Mouse (Mus musculus): ENCODE results near the gene Hpd. TPM values are rescaled to one million over a fixed set of nuclear protein-coding genes. Genes with fewer than 3 reads are reported as not detected.

Gene Hpd
- polyA plus RNA-seq, 1 experiment from 2014 or later, result not detected

- no peak overlapping the region for H3K27ac ChIP-seq (ENCODE audit: low read depth, low read length)
- H3K4me3 ChIP-seq (ENCODE audit: low read depth, low read length), result no peak overlapping the region
- H3K9me3 ChIP-seq (replicated peaks; ENCODE audit: control insufficient read depth, low read length), result no peaks in the 10 kb centered on the region
- no peak overlapping the region for H3K4me2 ChIP-seq
- H3K4me1 ChIP-seq (ENCODE audit: control insufficient read depth, insufficient read depth, low read length), result no peaks in the 10 kb centered on the region
- no peaks in the 10 kb centered on the region for H3K27me3 ChIP-seq (ENCODE audit: control insufficient read depth, insufficient read depth, low read length)
- no peak for ATAC-seq (replicated peaks; ENCODE audit: insufficient number of reproducible peaks, low FRiP score, low TSS enrichment)
- H3K9ac ChIP-seq (ENCODE audit: low read depth, low read length), result no peak overlapping the region
- H3K36me3 ChIP-seq (ENCODE audit: control insufficient read depth, insufficient read depth, low read length), result peaks cover 63% of the 10 kb centered on the region
- 96% methylated on average over 14 of the region's 15 CpGs for WGBS (ENCODE audit: insufficient replicate concordance)
Observed at GRCm38 (mm10) chr5:123159866-123160265, 22.7 kb downstream of the Hpd start.

DNA sequence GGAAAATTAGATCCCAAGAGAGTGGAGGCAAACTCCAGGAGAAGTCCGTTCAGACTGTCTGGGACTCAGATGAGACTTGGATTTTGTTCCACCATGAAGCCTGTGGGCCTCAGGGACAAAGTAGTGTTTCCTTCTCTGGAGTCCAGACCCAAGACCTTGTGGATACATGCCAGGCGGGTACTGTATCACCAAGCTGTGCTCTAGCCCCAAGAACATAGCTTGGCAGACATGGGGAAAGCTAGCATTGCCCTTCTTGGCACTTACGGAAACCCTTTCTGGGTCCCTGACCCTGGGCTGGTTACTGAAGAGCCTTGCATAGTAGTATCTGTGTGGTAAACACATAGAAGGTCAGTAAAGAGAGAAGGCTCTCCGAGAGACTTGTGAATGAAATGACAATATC is 23.1 kb downstream of the Hpd start:
- Histone ChIP-seq H3K4me3 (ENCODE audit: low read depth, low read length) (no peak overlapping the region), H3K4me1 (ENCODE audit: control insufficient read depth, insufficient read depth, low read length) (no peaks in the 10 kb centered on the region), H3K27me3 (ENCODE audit: control insufficient read depth, insufficient read depth, low read length) (no peaks in the 10 kb centered on the region), H3K9me3 (replicated peaks; ENCODE audit: control insufficient read depth, low read length) (no peaks in the 10 kb centered on the region), H3K4me2 (no peak overlapping the region), H3K27ac (ENCODE audit: low read depth, low read length) (no peak overlapping the region), H3K36me3 (ENCODE audit: control insufficient read depth, insufficient read depth, low read length) (peaks cover 65% of the 10 kb centered on the region), H3K9ac (ENCODE audit: low read depth, low read length) (no peak overlapping the region)
- WGBS (ENCODE audit: insufficient replicate concordance), result 87% methylated on average over 4 of the region's 4 CpGs
- ATAC-seq (replicated peaks; ENCODE audit: insufficient number of reproducible peaks, low FRiP score, low TSS enrichment), result no peak

DNA sequence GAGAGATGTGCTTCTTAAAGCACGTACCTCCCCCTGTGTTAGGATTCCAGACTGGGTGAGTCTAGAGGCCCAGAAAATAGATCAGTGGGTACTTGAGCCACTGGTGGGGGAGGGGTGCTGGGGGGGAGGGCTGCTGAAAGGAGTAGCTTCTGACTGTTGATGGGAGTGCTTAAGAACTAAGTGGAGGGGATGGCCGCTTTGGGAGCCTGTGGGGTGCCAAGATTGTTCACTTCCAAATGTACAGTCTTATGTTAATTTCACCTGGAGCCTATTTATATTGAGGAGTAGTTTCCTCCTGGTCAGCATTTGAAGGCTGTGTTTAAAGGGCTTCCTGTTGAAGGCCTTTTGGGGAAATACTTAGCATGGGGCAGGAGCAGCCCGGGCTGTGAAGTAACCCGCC is 24.6 kb downstream of the Hpd start:
- H3K36me3 ChIP-seq (ENCODE audit: control insufficient read depth, insufficient read depth, low read length), result peaks cover 62% of the 10 kb centered on the region
- H3K27ac ChIP-seq (ENCODE audit: low read depth, low read length), result no peak overlapping the region
- H3K27me3 ChIP-seq (ENCODE audit: control insufficient read depth, insufficient read depth, low read length), result no peaks in the 10 kb centered on the region
- H3K9me3 ChIP-seq (replicated peaks; ENCODE audit: control insufficient read depth, low read length), result no peaks in the 10 kb centered on the region
- no peak for ATAC-seq (replicated peaks; ENCODE audit: insufficient number of reproducible peaks, low FRiP score, low TSS enrichment)
- H3K4me2 ChIP-seq, result no peak overlapping the region
- no peak overlapping the region for H3K9ac ChIP-seq (ENCODE audit: low read depth, low read length)
- H3K4me3 ChIP-seq (ENCODE audit: low read depth, low read length), result no peak overlapping the region
- 72% methylated on average over 4 of the region's 4 CpGs for WGBS (ENCODE audit: insufficient replicate concordance)
- H3K4me1 ChIP-seq (ENCODE audit: control insufficient read depth, insufficient read depth, low read length), result no peaks in the 10 kb centered on the region

GRCm38 (mm10) chr5:123156763-123157162 is 25.8 kb downstream of the Hpd start:
- no peak overlapping the region for H3K4me3 ChIP-seq (ENCODE audit: low read depth, low read length)
- no peaks in the 10 kb centered on the region for H3K27me3 ChIP-seq (ENCODE audit: control insufficient read depth, insufficient read depth, low read length)
- no peak overlapping the region for H3K4me2 ChIP-seq
- no peak overlapping the region for H3K9ac ChIP-seq (ENCODE audit: low read depth, low read length)
- H3K4me1 ChIP-seq (ENCODE audit: control insufficient read depth, insufficient read depth, low read length), result no peaks in the 10 kb centered on the region
- H3K27ac ChIP-seq (ENCODE audit: low read depth, low read length), result no peak overlapping the region
- no peaks in the 10 kb centered on the region for H3K9me3 ChIP-seq (replicated peaks; ENCODE audit: control insufficient read depth, low read length)
- WGBS (ENCODE audit: insufficient replicate concordance), result 87% methylated on average over 12 of the region's 12 CpGs
- H3K36me3 ChIP-seq (ENCODE audit: control insufficient read depth, insufficient read depth, low read length), result peaks cover 69% of the 10 kb centered on the region
- no peak for ATAC-seq (replicated peaks; ENCODE audit: insufficient number of reproducible peaks, low FRiP score, low TSS enrichment)

- WGBS (ENCODE audit: insufficient replicate concordance), result 50% methylated on average over 7 of the region's 7 CpGs
- H3K9ac ChIP-seq (ENCODE audit: low read depth, low read length), result no peak overlapping the region
- H3K27ac ChIP-seq (ENCODE audit: low read depth, low read length), result no peak overlapping the region
- no peak overlapping the region for H3K4me2 ChIP-seq
- no peak for ATAC-seq (replicated peaks; ENCODE audit: insufficient number of reproducible peaks, low FRiP score, low TSS enrichment)
- H3K4me3 ChIP-seq (ENCODE audit: low read depth, low read length), result no peak overlapping the region
- H3K27me3 ChIP-seq (ENCODE audit: control insufficient read depth, insufficient read depth, low read length), result no peaks in the 10 kb centered on the region
- no peaks in the 10 kb centered on the region for H3K9me3 ChIP-seq (replicated peaks; ENCODE audit: control insufficient read depth, low read length)
- H3K36me3 ChIP-seq (ENCODE audit: control insufficient read depth, insufficient read depth, low read length), result peaks cover 61% of the 10 kb centered on the region
- peaks cover 11% of the 10 kb centered on the region for H3K4me1 ChIP-seq (ENCODE audit: control insufficient read depth, insufficient read depth, low read length)
Observed at GRCm38 (mm10) chr5:123155425-123155824, 27.1 kb downstream of the Hpd start.

DNA sequence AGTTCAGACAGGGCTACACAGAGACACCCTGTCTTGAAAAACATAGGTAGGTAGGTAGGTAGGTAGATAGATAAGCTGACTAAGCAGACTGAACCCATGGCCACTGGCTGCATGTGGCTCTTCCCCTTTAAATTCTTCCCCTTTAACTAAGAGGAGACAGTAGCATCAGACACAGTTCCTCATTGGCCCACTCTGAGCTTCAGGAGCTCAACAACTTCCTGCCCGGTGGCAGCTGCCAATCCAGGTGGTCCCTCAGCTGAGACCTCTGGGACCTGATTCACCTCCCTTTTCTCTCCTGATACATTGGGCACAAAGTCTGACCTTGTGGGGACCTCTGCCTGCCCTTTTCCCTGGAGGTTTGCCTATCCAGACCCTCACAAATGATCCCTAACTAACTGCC is 29.6 kb downstream of the Hpd start:
- H3K4me2 ChIP-seq, result no peak overlapping the region
- no peaks in the 10 kb centered on the region for H3K27me3 ChIP-seq (ENCODE audit: control insufficient read depth, insufficient read depth, low read length)
- peaks cover 33% of the 10 kb centered on the region for H3K4me1 ChIP-seq (ENCODE audit: control insufficient read depth, insufficient read depth, low read length)
- no peaks in the 10 kb centered on the region for H3K9me3 ChIP-seq (replicated peaks; ENCODE audit: control insufficient read depth, low read length)
- ATAC-seq (replicated peaks; ENCODE audit: insufficient number of reproducible peaks, low FRiP score, low TSS enrichment), result no peak
- H3K36me3 ChIP-seq (ENCODE audit: control insufficient read depth, insufficient read depth, low read length), result peaks cover 51% of the 10 kb centered on the region
- WGBS (ENCODE audit: insufficient replicate concordance), result 83% methylated on average over 1 of the region's 1 CpGs
- H3K9ac ChIP-seq (ENCODE audit: low read depth, low read length), result no peak overlapping the region
- no peak overlapping the region for H3K4me3 ChIP-seq (ENCODE audit: low read depth, low read length)
- no peak overlapping the region for H3K27ac ChIP-seq (ENCODE audit: low read depth, low read length)

DNA sequence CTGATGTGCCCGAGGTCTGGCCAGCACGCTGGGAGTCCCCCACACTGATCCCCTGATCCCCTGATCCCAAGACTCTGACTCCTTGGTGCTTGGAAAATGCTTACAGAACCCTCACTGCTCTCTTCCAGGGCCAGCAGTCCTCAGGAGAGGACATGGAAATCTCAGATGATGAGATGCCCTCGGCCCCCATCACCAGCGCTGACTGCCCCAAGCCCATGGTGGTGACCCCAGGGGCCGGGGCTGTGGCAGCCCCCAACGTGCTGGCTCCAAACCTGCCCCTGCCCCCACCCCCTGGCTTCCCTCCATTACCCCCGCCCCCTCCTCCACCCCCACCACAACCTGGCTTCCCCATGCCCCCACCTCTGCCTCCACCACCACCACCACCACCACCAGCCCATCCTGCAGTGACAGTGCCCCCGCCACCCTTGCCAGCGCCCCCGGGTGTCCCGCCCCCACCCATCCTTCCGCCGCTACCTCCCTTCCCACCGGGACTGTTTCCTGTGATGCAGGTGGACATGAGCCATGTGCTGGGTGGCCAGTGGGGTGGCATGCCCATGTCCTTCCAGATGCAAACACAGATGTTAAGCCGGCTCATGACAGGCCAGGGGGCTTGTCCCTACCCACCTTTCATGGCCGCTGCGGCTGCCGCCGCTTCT is 30.7 kb downstream of the Hpd start:
- Histone ChIP-seq H3K27ac (ENCODE audit: low read depth, low read length) (no peak overlapping the region), H3K4me1 (ENCODE audit: control insufficient read depth, insufficient read depth, low read length) (peaks cover 33% of the 10 kb centered on the region), H3K4me3 (ENCODE audit: low read depth, low read length) (no peak overlapping the region), H3K9ac (ENCODE audit: low read depth, low read length) (no peak overlapping the region), H3K27me3 (ENCODE audit: control insufficient read depth, insufficient read depth, low read length) (no peaks in the 10 kb centered on the region), H3K9me3 (replicated peaks; ENCODE audit: control insufficient read depth, low read length) (no peaks in the 10 kb centered on the region), H3K4me2 (no peak overlapping the region), H3K36me3 (ENCODE audit: control insufficient read depth, insufficient read depth, low read length) (peaks cover 47% of the 10 kb centered on the region)
- ATAC-seq (replicated peaks; ENCODE audit: insufficient number of reproducible peaks, low FRiP score, low TSS enrichment), result no peak
- WGBS (ENCODE audit: insufficient replicate concordance), result 93% methylated on average over 19 of the region's 19 CpGs

DNA sequence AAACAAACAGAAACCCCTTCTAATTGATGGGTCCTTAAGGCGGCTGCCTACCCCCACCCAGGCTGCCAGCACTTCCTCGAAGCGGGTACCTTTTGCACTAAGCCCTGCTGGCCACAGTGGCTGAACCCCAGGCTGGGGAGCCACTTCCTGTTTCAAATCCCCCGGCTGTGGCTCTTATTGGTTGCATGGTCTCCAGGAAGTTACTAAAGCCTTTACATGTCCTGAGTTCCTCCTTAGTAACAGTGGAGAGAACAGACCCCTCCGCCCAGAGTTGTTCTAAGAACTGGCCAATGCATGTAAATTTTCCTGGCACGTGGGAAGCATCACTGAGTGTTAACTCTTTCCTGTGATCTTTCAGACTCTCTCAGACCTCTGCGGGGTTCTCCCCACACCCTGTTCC is 31.4 kb downstream of the Hpd start:
- ATAC-seq (replicated peaks; ENCODE audit: insufficient number of reproducible peaks, low FRiP score, low TSS enrichment), result no peak
- Histone ChIP-seq H3K4me2 (peak overlapping the region; percentile 53), H3K27me3 (ENCODE audit: control insufficient read depth, insufficient read depth, low read length) (no peaks in the 10 kb centered on the region), H3K9me3 (replicated peaks; ENCODE audit: control insufficient read depth, low read length) (no peaks in the 10 kb centered on the region), H3K4me1 (ENCODE audit: control insufficient read depth, insufficient read depth, low read length) (peaks cover 34% of the 10 kb centered on the region), H3K36me3 (ENCODE audit: control insufficient read depth, insufficient read depth, low read length) (peaks cover 53% of the 10 kb centered on the region), H3K4me3 (ENCODE audit: low read depth, low read length) (no peak overlapping the region), H3K9ac (ENCODE audit: low read depth, low read length) (no peak overlapping the region), H3K27ac (ENCODE audit: low read depth, low read length) (0 out of 2 replicates have a peak overlapping the region, but pooled peaks have one; percentile 22)
- WGBS (ENCODE audit: insufficient replicate concordance), result 37% methylated on average over 7 of the region's 7 CpGs

GRCm38 (mm10) chr5:123150641-123151040 is 31.9 kb downstream of the Hpd start:
- peak overlapping the region; percentile 53 for H3K4me2 ChIP-seq
- 49% methylated on average over 7 of the region's 7 CpGs for WGBS (ENCODE audit: insufficient replicate concordance)
- H3K36me3 ChIP-seq (ENCODE audit: control insufficient read depth, insufficient read depth, low read length), result peaks cover 52% of the 10 kb centered on the region
- H3K4me1 ChIP-seq (ENCODE audit: control insufficient read depth, insufficient read depth, low read length), result peaks cover 38% of the 10 kb centered on the region
- H3K27ac ChIP-seq (ENCODE audit: low read depth, low read length), result 0 out of 2 replicates have a peak overlapping the region, but pooled peaks have one; percentile 22
- H3K9ac ChIP-seq (ENCODE audit: low read depth, low read length), result no peak overlapping the region
- H3K9me3 ChIP-seq (replicated peaks; ENCODE audit: control insufficient read depth, low read length), result no peaks in the 10 kb centered on the region
- ATAC-seq (replicated peaks; ENCODE audit: insufficient number of reproducible peaks, low FRiP score, low TSS enrichment), result no peak
- 0 out of 2 replicates have a peak overlapping the region, but pooled peaks have one; percentile 21 for H3K4me3 ChIP-seq (ENCODE audit: low read depth, low read length)
- H3K27me3 ChIP-seq (ENCODE audit: control insufficient read depth, insufficient read depth, low read length), result no peaks in the 10 kb centered on the region
